Mouse (Mus musculus): ENCODE results near the gene S100a14.

Gene S100a14

DNA sequence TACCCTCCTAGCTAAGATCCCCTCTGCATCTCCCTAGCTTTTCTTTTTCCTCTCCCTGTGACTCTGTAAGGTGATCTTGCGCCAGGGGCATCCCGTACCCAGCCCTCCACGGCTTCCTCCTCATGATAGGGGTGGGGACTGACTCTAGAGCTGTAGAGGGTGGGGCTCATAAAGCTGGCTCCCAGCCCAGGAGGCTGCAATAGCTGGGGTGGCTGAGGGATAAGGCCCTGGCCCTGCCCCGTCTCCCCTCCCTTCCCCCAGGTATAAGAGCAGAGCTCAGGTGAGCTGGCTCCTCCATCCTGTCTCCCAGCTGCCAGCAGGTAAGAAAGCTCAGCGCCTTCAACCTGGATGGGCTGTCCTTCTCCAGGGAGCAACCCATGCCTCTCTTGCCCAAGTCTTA is at the start of gene S100a14:
Gene S100a14, plus strand, starts transcription at position 277 of the 400 bp plus-strand sequence.
- DNase-seq = no peak

- DNase-seq = no peak
These were observed 39.7 kb upstream of the S100a14 start for GRCm38 (mm10) chr3:90486998-90487397.

DNA sequence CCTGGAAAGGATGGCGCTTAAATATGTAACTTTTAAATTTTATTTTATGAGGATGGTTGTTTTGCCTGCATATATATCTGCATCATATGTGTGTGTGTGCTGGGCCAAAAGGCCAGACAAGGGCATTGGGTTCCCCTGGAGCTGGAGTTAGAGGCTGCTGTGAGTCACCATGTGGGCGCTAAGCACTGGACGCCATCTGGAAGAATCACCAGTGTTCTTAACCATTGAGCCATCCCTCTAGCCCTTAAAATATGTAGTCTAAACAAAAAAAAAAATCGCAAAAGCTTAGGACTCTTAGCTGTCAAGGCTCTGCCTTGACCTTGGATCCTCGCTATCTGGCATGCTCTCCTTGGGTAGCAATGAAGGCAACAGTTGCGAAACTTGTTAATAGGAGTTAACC is 38.1 kb upstream of the S100a14 start:
- no peak for DNase-seq

- peak; percentile 93 for DNase-seq
These were observed 35.9 kb upstream of the S100a14 start, which contains the start of gene Snapin for GRCm38 (mm10) chr3:90490696-90491256. Gene Snapin (minus strand): TSS chr3:90491033.

DNA sequence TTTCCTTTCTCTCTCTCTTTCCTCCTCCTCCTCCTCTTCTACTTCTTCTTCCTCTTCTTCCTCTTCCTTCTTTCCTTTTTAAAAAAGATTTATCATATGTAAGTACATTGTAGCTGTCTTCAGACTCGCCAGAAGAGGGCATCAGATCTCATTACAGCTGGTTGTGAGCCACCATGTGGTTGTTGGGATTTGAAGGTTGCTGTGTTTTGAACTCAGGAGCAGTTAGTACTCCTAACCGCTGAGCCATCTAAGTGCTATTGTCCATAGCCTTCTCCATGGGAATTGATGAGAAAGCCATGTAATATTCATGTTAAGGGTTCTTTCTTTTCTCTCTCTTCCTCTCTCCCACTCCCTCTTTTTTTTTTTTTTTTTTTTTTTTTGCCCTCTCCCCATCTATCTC is 35.3 kb upstream of the S100a14 start:
- DNase-seq = no peak

GRCm38 (mm10) chr3:90493831-90494540 is 32.7 kb upstream of the S100a14 start:
- DNase-seq = no peak

DNA sequence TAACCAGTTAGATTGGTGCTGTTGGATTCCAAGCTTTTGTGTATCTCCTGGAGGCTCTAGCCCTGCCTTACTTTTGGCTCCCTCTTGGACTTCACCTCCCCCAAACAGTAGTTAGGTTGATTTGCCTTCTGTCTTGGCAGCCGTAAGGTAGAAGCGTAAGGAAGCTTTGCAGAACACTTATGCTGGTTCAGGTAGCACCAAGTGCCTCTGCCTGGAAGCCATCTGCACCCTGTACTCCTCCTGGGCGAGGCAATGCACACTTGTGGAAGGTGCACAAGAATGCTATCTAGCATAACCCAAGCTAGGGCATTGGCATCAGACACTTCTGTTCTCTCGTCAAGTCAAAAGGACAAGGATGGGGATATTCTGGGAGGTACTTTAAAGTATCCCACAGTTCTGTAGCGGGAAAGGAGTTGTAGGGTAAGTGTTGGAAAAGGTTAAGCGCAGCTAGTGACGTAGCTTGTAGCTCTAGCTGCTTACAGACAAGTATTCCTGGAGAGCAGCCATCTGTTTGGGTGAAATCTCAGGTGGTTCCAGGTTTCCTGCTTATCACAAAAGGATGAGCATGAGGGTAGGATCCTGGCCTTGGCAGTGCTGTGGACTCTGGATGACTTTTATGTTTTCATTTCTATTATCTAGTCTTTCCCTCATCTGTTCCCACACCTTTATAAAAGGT is 30.7 kb upstream of the S100a14 start:
- DNase-seq = no peak

DNA sequence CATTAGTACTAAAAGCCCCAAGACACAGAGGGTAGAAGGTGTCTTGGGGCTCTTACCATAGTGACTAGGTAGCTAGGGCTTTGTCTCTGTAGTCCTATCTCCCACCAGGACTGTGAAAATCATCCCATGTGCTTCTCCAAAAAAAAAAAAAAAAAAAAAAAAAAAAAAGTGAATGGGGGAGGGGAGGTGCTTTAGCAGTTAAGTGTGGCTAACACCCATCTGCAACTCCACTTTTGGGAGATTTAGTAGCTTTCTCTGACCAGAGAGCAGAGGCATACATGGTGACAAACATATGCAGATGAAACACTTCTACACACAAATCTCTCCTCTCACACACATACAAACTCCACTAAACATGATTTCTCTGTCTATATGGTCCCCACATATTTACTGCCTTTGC is 29.1 kb upstream of the S100a14 start:
- no peak for DNase-seq

DNA sequence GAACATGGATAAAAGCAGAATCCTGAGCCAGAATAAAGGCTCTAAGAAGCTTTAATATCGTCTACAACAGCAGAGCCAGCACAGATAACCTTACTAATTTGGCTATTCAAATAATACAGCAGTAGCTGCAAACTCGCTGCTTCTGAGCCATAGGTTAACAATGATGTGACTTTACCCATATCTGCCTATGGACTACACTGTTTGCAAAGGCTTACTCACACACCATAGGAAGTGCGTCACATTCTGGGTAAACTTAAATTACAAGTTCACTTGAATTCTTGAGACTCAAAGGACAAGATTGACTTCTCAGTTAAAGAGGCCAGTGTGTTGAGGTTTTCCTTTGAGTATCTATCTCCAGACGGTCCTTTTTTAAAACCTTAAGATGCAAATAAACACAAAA is 23.2 kb upstream of the S100a14 start:
- DNase-seq = no peak

DNA sequence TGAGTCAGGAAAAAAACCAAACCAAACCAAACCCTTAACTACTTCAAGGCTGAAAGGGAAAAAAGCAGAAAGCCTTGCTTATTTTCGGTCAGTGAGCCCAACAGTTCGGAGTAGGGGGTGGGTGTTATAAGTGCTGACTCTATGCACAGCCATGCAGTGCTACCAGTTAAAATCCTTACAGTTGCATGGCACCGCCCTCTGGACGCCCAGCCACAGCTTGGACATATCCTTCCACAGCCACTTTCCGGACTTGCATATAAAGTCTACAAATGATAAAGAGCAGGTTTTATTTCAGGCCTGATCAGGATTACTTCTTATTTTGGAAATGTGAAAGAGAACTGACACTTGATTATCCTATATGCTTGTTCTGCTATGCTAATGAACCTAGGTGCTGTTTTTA is 21.4 kb upstream of the S100a14 start:
- DNase-seq = no peak

GRCm38 (mm10) chr3:90506362-90506761 is 20.3 kb upstream of the S100a14 start:
- DNase-seq = no peak

- DNase-seq = no peak
These were observed 18.2 kb upstream of the S100a14 start for GRCm38 (mm10) chr3:90508287-90508949.

DNA sequence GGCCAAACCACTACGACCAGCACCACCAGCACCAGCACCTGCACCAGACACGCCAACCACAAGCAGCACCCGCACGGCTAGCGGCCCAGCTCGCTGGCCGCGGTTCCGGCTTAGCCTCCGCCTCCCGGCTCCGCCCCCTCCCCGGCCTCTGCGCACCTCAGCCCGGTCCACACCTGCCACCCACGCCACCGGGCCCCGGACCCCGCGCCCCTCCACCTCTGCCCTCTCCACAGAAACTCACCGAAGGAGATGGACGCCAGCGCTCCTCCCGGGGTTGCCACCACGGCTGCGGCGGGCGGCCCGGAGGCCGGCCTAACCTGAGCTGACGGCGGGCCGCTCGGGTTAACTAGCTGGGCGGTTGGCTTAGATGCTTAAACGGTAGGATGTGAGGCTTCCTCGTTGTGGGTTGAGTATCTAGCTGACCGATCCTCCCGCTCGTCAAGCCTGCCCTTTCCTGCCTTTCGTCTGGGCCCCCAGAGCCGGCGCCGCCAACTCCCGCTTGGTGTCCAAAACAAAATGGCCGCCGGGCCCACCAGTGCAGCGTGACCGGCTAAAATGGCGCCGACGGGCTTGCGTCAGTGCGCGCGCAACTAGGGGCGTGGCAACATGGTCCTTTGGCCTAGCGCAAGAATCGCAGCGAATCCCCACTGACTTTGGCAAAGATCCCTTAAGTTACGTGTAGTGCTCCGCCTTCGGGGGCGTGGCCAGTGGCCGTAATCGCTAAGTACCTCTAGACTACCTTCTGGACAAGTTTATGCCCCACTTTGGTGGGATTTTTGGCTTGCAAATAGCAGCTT is 17.5 kb upstream of the S100a14 start, which contains the start of gene Chtop:
Gene Chtop, minus strand, starts transcription at position 549 of the 797 bp plus-strand sequence.
- DNase-seq = peak; percentile 99

DNA sequence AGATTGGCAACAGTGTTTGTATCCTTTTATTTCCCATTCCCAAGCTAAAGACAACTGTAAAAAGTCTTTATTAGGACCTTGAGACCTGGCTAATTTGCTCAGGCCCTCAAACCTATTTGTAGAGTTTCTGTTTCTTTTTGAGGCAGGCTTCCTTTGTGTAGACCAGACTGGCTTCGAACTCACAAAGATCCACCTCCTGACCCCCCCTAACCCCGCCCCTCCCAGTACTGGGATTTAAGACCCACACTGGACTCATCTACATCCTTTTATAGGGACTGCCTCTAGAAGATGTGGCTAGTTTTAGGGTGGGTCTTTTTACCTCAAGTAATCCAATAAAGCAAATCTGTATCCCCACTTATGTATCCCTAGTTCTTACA is 16.9 kb upstream of the S100a14 start:
- no peak for DNase-seq

DNA sequence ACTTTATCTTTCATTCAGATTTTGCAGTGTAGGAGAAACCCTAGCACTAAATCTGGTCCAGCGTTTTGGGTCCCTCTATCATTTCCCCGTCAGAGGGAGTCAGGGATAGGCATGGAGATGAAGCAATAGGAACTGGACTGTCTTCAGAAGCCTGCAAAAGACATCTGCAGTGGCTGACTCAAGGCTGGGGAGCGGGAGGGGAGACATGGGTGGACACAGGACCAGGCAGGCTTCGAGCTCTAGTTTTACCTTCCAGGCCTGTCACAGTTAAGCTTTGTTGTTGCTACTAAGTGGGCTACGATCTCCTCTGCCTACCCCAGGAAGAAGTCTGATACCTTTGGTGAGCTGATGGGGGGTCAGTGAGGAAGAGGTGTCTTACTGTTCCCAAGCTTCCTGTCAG is 14.4 kb upstream of the S100a14 start:
- DNase-seq = no peak

GRCm38 (mm10) chr3:90512948-90513642 is 13.6 kb upstream of the S100a14 start:
- DNase-seq = no peak

DNA sequence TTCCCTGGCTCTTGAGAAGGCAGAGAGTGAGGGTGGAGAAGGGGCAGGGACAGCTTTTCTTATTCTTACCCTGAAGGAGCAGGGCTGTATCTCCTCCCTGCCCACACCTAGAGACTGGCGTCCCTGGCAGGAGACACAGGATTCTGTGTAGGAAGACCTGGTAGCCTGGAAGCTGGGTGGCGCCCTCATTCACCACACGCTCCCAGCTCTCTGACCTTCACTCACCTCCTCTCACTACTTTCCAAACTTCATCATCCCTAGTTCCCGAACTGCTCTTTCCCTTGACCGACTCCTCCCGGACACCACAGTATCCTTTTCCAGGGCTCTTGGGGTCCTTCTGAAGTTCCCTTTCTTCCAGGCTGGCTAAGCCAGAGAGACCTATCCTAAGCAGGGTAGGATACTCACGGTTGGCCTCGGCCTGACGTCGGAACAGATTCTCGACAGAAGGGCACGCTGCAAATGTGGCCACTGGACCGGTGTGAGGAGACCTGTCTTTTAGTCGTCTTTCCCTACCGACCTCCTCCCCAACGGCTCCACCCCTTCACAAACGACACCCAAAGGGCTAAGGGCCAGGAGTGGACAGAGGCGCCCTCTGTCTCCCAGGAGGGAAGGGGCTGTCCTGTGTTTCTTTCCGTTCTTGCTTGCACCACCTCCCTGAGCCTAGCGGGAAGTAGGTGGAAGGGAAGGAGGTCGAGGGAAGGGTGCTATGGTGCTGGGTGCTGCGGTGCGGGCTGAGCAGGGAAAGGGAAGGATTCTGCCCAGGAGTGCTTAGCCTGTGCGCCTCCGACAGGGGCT is 12.7 kb upstream of the S100a14 start, which contains the start of the genes S100a1 and S100a13:
Gene S100a1, minus strand, starts transcription at position 597 of the 795 bp plus-strand sequence.
Gene S100a13, plus strand, starts transcription at position 640 of the 795 bp plus-strand sequence.
- no peak for DNase-seq

- no peak for DNase-seq
These were observed 12.0 kb upstream of the S100a14 start for GRCm38 (mm10) chr3:90514691-90515090.

- no peak for DNase-seq
These were observed 11.4 kb upstream of the S100a14 start for GRCm38 (mm10) chr3:90515242-90515641.

GRCm38 (mm10) chr3:90515789-90516188 is 10.9 kb upstream of the S100a14 start:
- DNase-seq = no peak

DNA sequence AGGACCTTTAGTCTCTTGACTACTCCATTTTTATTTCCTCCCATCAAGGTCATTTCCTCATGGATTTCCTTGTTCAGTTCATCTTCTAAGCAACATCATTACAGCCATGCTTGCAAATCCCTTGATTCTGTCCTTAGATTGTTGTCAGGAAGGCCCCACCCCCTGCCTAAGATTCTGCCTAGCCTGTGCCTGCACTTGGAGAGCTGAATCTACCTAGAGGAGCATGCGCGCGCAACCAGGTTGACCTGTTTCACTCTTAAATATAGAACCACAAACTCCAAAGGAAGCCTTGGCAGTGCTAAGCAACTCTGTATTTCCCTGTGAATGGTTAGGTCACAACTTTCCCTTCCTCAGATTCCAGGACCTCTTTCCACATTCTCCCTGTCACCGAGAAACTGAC is 8.9 kb upstream of the S100a14 start:
- no peak for DNase-seq

All from cerebellum, adult 8-10 months (tissue).